Mouse (Mus musculus): Measurements from ENCODE around the gene Cep41. TPM values are rescaled to one million over a fixed set of nuclear protein-coding genes. Genes with fewer than 3 reads are reported as not detected.

Cep41 gene
- polyA plus RNA-seq (2015; fragmentation: Nextera tagmentation; extraction: Ambion mirVana): 15.5 and 17.1 TPM in 2 replicates

GRCm38 (mm10) chr6:30693350-30693991 lies at the start of gene Cep41:
Cep41 (minus strand) TSS chr6:30693749.
- H3K4me2 ChIP-seq (replicated peaks): peak within 1 kb of the TSS; percentile 60
- H3K9me3 ChIP-seq: no peaks in the 10 kb centered on the region
- no peaks in the 10 kb centered on the region for H3K27me3 ChIP-seq
- peak; percentile 99 for ATAC-seq
- WGBS: under 1% methylated on average over 52 of the region's 52 CpGs
- peaks cover 21% of the 10 kb centered on the region for H3K4me1 ChIP-seq (replicated peaks)
- peak within 1 kb of the TSS; percentile 92 for H3K27ac ChIP-seq
- H3K36me3 ChIP-seq: no peaks in the 10 kb centered on the region
- H3K4me3 ChIP-seq (replicated peaks): peak within 1 kb of the TSS; percentile 51
- H3K9ac ChIP-seq (replicated peaks): peak within 1 kb of the TSS; percentile 65

GRCm38 (mm10) chr6:30739177-30739747 lies 45.7 kb upstream of the Cep41 start:
- peak overlapping the region; percentile 60 for H3K4me2 ChIP-seq (replicated peaks)
- H3K27ac ChIP-seq: peak overlapping the region; percentile 92; the same call in 1 of the 2 replicates
- H3K4me1 ChIP-seq (replicated peaks): peaks cover 31% of the 10 kb centered on the region
- H3K4me3 ChIP-seq (replicated peaks): peak overlapping the region; percentile 63
- H3K9ac ChIP-seq (replicated peaks): peak overlapping the region; percentile 84
- WGBS: 53% methylated on average over 10 of the region's 10 CpGs
- no peaks in the 10 kb centered on the region for H3K27me3 ChIP-seq
- ATAC-seq: no peak
- H3K9me3 ChIP-seq: peaks cover 39% of the 10 kb centered on the region
- peaks cover 28% of the 10 kb centered on the region for H3K36me3 ChIP-seq

GRCm38 (mm10) chr6:30738464-30739006 lies 45.0 kb upstream of the Cep41 start:
- peak overlapping the region; percentile 60 for H3K4me2 ChIP-seq (replicated peaks)
- 54% methylated on average over 20 of the region's 20 CpGs for WGBS
- H3K27ac ChIP-seq: peak overlapping the region; percentile 92
- no peaks in the 10 kb centered on the region for H3K27me3 ChIP-seq
- H3K9ac ChIP-seq (replicated peaks): peak overlapping the region; percentile 84
- peaks cover 39% of the 10 kb centered on the region for H3K9me3 ChIP-seq
- H3K4me3 ChIP-seq (replicated peaks): peak overlapping the region; percentile 63
- H3K4me1 ChIP-seq (replicated peaks): peaks cover 38% of the 10 kb centered on the region
- ATAC-seq: no peak
- peaks cover 21% of the 10 kb centered on the region for H3K36me3 ChIP-seq

- Histone ChIP-seq H3K9ac (replicated peaks) (peak overlapping the region; percentile 84), H3K9me3 (peaks cover 41% of the 10 kb centered on the region), H3K4me3 (replicated peaks) (peak overlapping the region; percentile 63), H3K4me1 (replicated peaks) (peaks cover 46% of the 10 kb centered on the region), H3K4me2 (replicated peaks) (peak overlapping the region; percentile 60), H3K27me3 (no peaks in the 10 kb centered on the region), H3K36me3 (peaks cover 15% of the 10 kb centered on the region), H3K27ac (peak overlapping the region; percentile 92)
- peak; percentile 75 for ATAC-seq
- 58% methylated on average over 66 of the region's 66 CpGs for WGBS
Measured at GRCm38 (mm10) chr6:30737548-30738463, 44.3 kb upstream of the Cep41 start.

- Histone ChIP-seq H3K4me3 (replicated peaks) (peak overlapping the region; percentile 63), H3K9me3 (peaks cover 41% of the 10 kb centered on the region), H3K9ac (replicated peaks) (peak overlapping the region; percentile 84), H3K4me1 (replicated peaks) (peaks cover 48% of the 10 kb centered on the region), H3K27ac (peak overlapping the region; percentile 92), H3K4me2 (replicated peaks) (peak overlapping the region; percentile 60), H3K36me3 (peaks cover 9% of the 10 kb centered on the region; the same call in 1 of the 2 replicates), H3K27me3 (no peaks in the 10 kb centered on the region)
- ATAC-seq: peak; percentile 70
- 50% methylated on average over 29 of the region's 29 CpGs for WGBS
Measured at GRCm38 (mm10) chr6:30736864-30737547, 43.5 kb upstream of the Cep41 start.

GRCm38 (mm10) chr6:30736372-30736762 lies 42.8 kb upstream of the Cep41 start:
- 51% methylated on average over 13 of the region's 13 CpGs for WGBS
- Histone ChIP-seq H3K27me3 (no peaks in the 10 kb centered on the region), H3K36me3 (0 out of 2 replicates have a peak, but pooled peaks cover 6% of the 10 kb centered on the region), H3K9me3 (peaks cover 41% of the 10 kb centered on the region), H3K9ac (replicated peaks) (no peak overlapping the region; the same call in 1 of the 2 replicates), H3K27ac (peak overlapping the region; percentile 92), H3K4me1 (replicated peaks) (peaks cover 48% of the 10 kb centered on the region), H3K4me3 (replicated peaks) (no peak overlapping the region), H3K4me2 (replicated peaks) (peak overlapping the region; percentile 60)
- no peak for ATAC-seq

- H3K9ac ChIP-seq (replicated peaks): peak overlapping the region; percentile 36
- peak overlapping the region; percentile 60 for H3K4me2 ChIP-seq (replicated peaks)
- H3K27me3 ChIP-seq: no peaks in the 10 kb centered on the region
- peaks cover 48% of the 10 kb centered on the region for H3K4me1 ChIP-seq (replicated peaks)
- H3K36me3 ChIP-seq: 0 out of 2 replicates have a peak, but pooled peaks cover 6% of the 10 kb centered on the region
- 47% methylated on average over 15 of the region's 15 CpGs for WGBS
- H3K9me3 ChIP-seq: peaks cover 41% of the 10 kb centered on the region
- peak overlapping the region; percentile 21 for H3K4me3 ChIP-seq (replicated peaks)
- H3K27ac ChIP-seq: peak overlapping the region; percentile 92
- ATAC-seq: no peak
Measured at GRCm38 (mm10) chr6:30735728-30736371, 42.3 kb upstream of the Cep41 start.

- H3K4me3 ChIP-seq (replicated peaks): peak overlapping the region; percentile 21
- H3K9ac ChIP-seq (replicated peaks): peak overlapping the region; percentile 36
- H3K4me1 ChIP-seq (replicated peaks): peaks cover 44% of the 10 kb centered on the region
- H3K9me3 ChIP-seq: peaks cover 41% of the 10 kb centered on the region
- H3K36me3 ChIP-seq: 0 out of 2 replicates have a peak, but pooled peaks cover 6% of the 10 kb centered on the region
- no peak for ATAC-seq
- H3K27me3 ChIP-seq: no peaks in the 10 kb centered on the region
- H3K4me2 ChIP-seq (replicated peaks): peak overlapping the region; percentile 41
- WGBS: 50% methylated on average over 22 of the region's 22 CpGs
- peak overlapping the region; percentile 92 for H3K27ac ChIP-seq
Measured at GRCm38 (mm10) chr6:30734988-30735727, 41.6 kb upstream of the Cep41 start.

- Histone ChIP-seq H3K9ac (replicated peaks) (0 out of 2 replicates have a peak overlapping the region, but pooled peaks have one; percentile 6), H3K36me3 (0 out of 2 replicates have a peak, but pooled peaks cover 6% of the 10 kb centered on the region), H3K9me3 (peaks cover 36% of the 10 kb centered on the region), H3K27ac (peak overlapping the region; percentile 56), H3K27me3 (no peaks in the 10 kb centered on the region), H3K4me2 (replicated peaks) (peak overlapping the region; percentile 27), H3K4me3 (replicated peaks) (no peak overlapping the region), H3K4me1 (replicated peaks) (peaks cover 43% of the 10 kb centered on the region)
- 49% methylated on average over 6 of the region's 6 CpGs for WGBS
- no peak for ATAC-seq
Measured at GRCm38 (mm10) chr6:30734465-30734864, 40.9 kb upstream of the Cep41 start.

GRCm38 (mm10) chr6:30732571-30733130 lies 39.1 kb upstream of the Cep41 start:
- 39% methylated on average over 18 of the region's 18 CpGs for WGBS
- Histone ChIP-seq H3K9me3 (peaks cover 18% of the 10 kb centered on the region), H3K36me3 (no peaks in the 10 kb centered on the region), H3K4me2 (replicated peaks) (peak overlapping the region; percentile 19; the same call in 1 of the 2 replicates), H3K4me3 (replicated peaks) (no peak overlapping the region), H3K27me3 (no peaks in the 10 kb centered on the region), H3K9ac (replicated peaks) (0 out of 2 replicates have a peak overlapping the region, but pooled peaks have one; percentile 39), H3K27ac (peak overlapping the region; percentile 47; the same call in 1 of the 2 replicates), H3K4me1 (replicated peaks) (peaks cover 43% of the 10 kb centered on the region)
- ATAC-seq: no peak

Measured in midbrain, embryonic 13.5 days (tissue).